Mouse (Mus musculus) midbrain, embryonic 16.5 days (tissue): Measurements from ENCODE around the gene Gpr61. TPM values are rescaled to one million over a fixed set of nuclear protein-coding genes. Genes with fewer than 3 reads are reported as not detected.

ENCODE experiments used
- ATAC-seq: fragments of 200-750 bp; cut with Nextera tagmentation; 2 replicates; pipeline ENCODE4 v1.8.0; 2017; ENCODE audit warnings: moderate TSS enrichment
- H3K27ac ChIP-seq: fragments of 300-500 bp; sonication (generic); 2 replicates; pipeline ENCODE4 v1.5.1; 2014; ENCODE audit warnings: mild to moderate bottlenecking, low read length, mixed read lengths
- H3K27me3 ChIP-seq: fragments of 300-500 bp; sonication (generic); 2 replicates; pipeline ENCODE4 v1.6.1; 2014; ENCODE audit warnings: low read depth, low read length, mixed read lengths; ENCODE audit not compliant: control insufficient read depth, insufficient read depth
- H3K36me3 ChIP-seq: fragments of 300-500 bp; sonication (generic); 2 replicates; pipeline ENCODE4 v1.6.1; 2014; ENCODE audit warnings: mild to moderate bottlenecking, low read length, moderate library complexity, mixed read lengths; ENCODE audit not compliant: control insufficient read depth, insufficient read depth
- H3K4me1 ChIP-seq: fragments of 300-500 bp; sonication (generic); 2 replicates; pipeline ENCODE4 v1.6.1; 2014; ENCODE audit warnings: mild to moderate bottlenecking, low read length, mixed read lengths; ENCODE audit not compliant: control insufficient read depth, insufficient read depth
- H3K4me2 ChIP-seq: fragments of 300-500 bp; sonication (generic); 2 replicates; pipeline ENCODE4 v1.6.1; 2014; ENCODE audit warnings: mild to moderate bottlenecking, low read length, mixed read lengths
- H3K4me3 ChIP-seq: fragments of 300-500 bp; sonication (generic); 2 replicates; pipeline ENCODE4 v1.5.1; 2014; ENCODE audit warnings: low read depth, mild to moderate bottlenecking, low read length, moderate library complexity, mixed read lengths
- H3K9ac ChIP-seq: fragments of 300-500 bp; sonication (generic); 2 replicates; pipeline ENCODE4 v1.6.1; 2014; ENCODE audit warnings: low read depth, low read length, mixed read lengths
- H3K9me3 ChIP-seq: fragments of 300-500 bp; sonication (generic); replicated peaks from 2 replicates; pipeline ENCODE4 v1.6.1; 2014; ENCODE audit warnings: mild to moderate bottlenecking, low read length, mixed read lengths; ENCODE audit not compliant: control insufficient read depth, poor library complexity, severe bottlenecking
- WGBS: fragments of 180-500 bp; shearing (Covaris S2); extraction: QIAGEN DNeasy Blood & Tissue Kit; methylation state at CpG from one replicate; pipeline ENCODE4 v1.1.7; 2014; 5-methylcytosine and 5-hydroxymethylcytosine counted together
- polyA plus RNA-seq: library from polyadenylated mRNA; unstranded; fragments of >200 nt; fragmentation: Nextera tagmentation; extraction: Ambion mirVana; gene quantifications from 2 replicates; pipeline ENCODE4 v1.2.1, GENCODE M21; 2015

Gpr61 gene
- polyA plus RNA-seq, 1 experiment from 2014 or later = 8.3 TPM

DNA sequence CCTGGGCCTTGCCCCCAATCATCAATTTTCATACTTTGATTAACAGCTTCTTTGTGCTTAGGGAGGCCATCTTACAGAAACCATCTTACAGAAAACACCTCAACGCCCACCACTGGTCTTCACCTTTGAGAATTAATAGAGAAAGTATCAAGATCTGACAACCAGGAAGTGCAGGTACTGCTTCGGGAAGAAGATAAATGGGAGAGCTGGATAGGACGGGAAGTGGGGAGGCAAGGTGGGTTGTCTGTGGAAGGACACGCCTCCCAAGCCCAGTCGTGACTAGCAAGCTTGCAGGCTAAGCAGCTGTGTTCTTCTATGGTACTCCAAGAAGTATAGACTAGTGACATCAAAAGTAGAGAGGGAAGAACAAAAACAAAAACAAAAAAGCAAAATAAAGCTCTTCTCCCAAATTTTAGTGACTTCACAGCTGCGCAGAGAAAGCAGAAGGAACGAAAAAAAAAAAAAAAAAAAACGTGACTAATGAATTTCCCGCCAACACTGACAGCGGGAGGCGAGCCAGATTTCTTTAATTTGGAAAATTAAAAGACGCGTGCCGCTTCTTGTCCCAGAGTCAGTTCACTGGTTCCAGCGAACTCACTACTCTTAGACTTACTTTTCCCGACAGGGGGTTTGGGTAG, 30.9 kb upstream of the Gpr61 start:
- H3K9ac ChIP-seq = peak overlapping the region; percentile 90
- no peaks in the 10 kb centered on the region for H3K9me3 ChIP-seq
- WGBS = 4% methylated on average over 16 of the region's 16 CpGs
- H3K36me3 ChIP-seq = peaks cover 4% of the 10 kb centered on the region
- H3K4me3 ChIP-seq = peak overlapping the region; percentile 89
- peak overlapping the region; percentile 88 for H3K4me2 ChIP-seq
- peak; percentile 44; the same call in 1 of the 2 replicates for ATAC-seq
- H3K27ac ChIP-seq = peak overlapping the region; percentile 67; the same call in 1 of the 2 replicates
- H3K27me3 ChIP-seq = no peaks in the 10 kb centered on the region; the same call in 1 of the 2 replicates
- H3K4me1 ChIP-seq = peaks cover 24% of the 10 kb centered on the region

DNA sequence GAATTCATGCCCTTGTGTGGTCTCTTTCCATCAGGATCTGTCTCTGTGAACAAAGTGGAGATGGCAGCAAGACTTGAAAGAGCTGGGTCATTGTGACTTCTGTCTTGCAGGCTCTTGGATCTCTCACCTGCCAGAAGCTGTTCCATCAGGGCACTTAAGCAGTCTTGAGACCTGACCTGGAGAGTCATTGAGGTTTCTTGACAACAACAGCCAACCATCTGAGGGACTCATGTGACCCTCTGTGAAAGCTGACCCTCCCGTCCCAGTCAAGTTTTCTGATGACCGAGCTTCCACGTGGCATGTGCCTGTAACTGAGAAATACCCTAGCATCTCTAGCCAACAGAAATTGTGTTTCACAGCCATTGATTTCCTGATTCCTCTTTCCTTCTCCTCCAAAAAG, 30.1 kb upstream of the Gpr61 start:
- ATAC-seq = no peak
- Histone ChIP-seq H3K4me1 (peaks cover 24% of the 10 kb centered on the region), H3K4me3 (no peak overlapping the region), H3K9me3 (no peaks in the 10 kb centered on the region), H3K27me3 (no peaks in the 10 kb centered on the region; the same call in 1 of the 2 replicates), H3K36me3 (peaks cover 4% of the 10 kb centered on the region), H3K4me2 (no peak overlapping the region), H3K9ac (no peak overlapping the region), H3K27ac (no peak overlapping the region)
- 80% methylated on average over 3 of the region's 3 CpGs for WGBS

DNA sequence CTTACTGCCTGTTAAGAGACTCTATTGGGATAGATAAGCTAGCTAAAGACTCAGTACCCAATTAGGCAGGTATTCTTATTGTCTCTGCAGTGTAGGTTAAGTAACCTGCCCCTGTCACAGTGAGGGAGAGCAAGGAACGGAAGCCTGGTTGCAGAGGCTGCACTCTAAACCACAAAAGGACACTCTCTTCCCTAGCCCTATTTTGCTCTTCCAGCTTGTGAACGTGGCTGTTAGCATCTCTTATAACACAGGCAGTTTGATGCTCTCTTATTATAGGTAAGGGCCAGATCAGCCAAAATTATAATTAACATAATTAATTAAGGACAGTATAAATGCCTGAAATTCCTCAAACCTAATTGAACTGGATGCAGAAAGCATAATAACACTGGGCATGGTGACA, 25.8 kb upstream of the Gpr61 start:
- Histone ChIP-seq H3K27me3 (no peaks in the 10 kb centered on the region; the same call in 1 of the 2 replicates), H3K27ac (no peak overlapping the region), H3K9ac (no peak overlapping the region), H3K4me1 (peaks cover 5% of the 10 kb centered on the region), H3K9me3 (no peaks in the 10 kb centered on the region), H3K4me3 (no peak overlapping the region), H3K36me3 (no peaks in the 10 kb centered on the region), H3K4me2 (no peak overlapping the region)
- no peak for ATAC-seq
- 49% methylated on average over 2 of the region's 2 CpGs for WGBS

DNA sequence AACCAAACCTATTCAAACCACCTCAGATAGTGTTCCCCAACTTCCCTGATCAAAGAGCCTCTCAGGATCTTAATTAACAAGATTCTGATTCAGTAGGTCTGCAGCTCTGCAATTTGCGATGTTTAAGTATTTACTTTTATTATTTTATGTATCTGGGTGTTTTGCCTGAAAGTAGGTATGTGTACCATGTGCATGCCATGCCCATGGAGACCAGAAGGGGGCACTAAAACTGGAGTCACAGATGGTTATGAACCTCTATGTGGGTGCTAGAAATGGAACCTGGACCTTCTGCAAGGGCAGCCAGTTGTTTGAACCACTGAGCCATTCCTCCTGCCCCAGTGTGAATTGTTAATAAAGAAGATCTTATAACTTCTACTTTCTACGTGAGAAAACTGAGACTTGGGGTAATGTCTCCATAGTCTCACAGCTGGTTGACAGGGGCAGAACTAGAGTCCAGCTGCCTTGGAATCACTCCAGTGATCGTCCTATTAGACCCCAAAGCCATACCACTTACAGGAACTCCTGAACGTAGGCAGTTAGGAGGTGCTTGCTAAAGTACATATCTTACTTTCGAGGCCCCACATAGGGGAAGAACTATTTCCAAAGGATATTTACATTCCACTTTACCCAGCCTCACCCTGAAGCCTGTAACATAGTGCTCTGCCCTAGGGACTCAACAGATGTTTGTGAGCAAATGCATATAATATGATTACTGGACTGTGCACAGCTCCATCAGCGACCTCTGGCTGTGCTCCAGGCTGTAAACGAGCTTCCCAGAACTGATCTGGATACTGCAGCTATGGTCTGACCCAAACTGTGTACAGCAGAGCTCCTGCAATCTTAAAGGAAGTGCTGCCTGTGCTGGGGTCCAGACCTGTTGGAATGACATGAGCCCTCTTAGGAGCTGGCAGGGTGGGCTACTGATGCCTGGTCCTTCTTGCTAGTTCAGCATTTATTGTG, 24.4 kb upstream of the Gpr61 start:
- no peak overlapping the region for H3K4me3 ChIP-seq
- H3K4me2 ChIP-seq = no peak overlapping the region
- no peaks in the 10 kb centered on the region for H3K36me3 ChIP-seq
- no peak overlapping the region for H3K27ac ChIP-seq
- peaks cover 13% of the 10 kb centered on the region for H3K4me1 ChIP-seq
- H3K9ac ChIP-seq = no peak overlapping the region
- no peaks in the 10 kb centered on the region for H3K9me3 ChIP-seq
- no peaks in the 10 kb centered on the region for H3K27me3 ChIP-seq
- WGBS = 81% methylated on average over 7 of the region's 7 CpGs
- ATAC-seq = no peak

DNA sequence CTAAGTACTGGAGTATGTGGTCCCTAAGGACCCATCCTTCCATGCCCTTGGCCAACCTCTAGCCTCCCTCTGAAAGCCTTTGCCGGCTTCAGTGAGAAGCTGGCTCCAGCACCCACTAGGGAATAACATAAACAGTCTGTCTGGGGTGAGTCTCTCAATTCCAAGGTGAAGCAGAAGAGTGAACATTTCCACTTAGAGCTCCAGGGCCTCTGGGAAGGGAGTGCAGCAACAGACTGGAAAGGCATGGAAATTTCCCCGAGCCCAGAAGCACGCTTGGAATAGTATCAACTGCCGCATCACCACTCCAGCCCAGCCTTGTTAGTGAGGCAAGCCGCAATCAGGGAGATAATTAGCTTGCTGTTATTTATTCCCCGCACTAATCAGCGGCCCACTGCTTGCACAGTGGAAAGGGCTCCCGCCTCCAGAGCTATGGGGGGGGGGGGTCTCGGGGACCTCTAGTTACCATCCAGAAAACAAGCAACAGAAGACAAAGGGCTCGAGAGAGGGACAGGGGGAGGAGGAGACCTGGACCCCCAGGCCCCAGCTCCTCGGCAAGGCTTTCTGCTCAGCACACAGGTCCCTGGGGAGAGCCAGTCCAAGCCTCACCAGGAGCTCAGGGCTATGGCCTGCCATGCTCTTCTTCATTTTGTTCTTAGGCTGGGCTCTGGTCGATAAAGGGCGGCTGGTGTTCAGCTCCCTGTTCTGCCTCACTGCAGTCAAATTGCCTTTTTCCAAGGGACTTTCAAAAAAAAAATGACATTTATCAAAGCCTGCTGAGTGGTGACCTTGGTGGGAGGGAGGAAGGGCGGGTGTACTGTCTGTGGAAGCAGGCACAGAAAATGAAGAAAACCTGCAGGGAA, 20.2 kb upstream of the Gpr61 start:
- peak overlapping the region; percentile 42 for H3K4me2 ChIP-seq
- 16% methylated on average over 12 of the region's 14 CpGs for WGBS
- H3K27ac ChIP-seq = peak overlapping the region; percentile 85
- peaks cover 13% of the 10 kb centered on the region for H3K4me1 ChIP-seq
- peak; percentile 84 for ATAC-seq
- H3K27me3 ChIP-seq = no peaks in the 10 kb centered on the region
- no peaks in the 10 kb centered on the region for H3K9me3 ChIP-seq
- H3K4me3 ChIP-seq = no peak overlapping the region
- no peaks in the 10 kb centered on the region for H3K36me3 ChIP-seq
- H3K9ac ChIP-seq = peak overlapping the region; percentile 49; the same call in 1 of the 2 replicates

DNA sequence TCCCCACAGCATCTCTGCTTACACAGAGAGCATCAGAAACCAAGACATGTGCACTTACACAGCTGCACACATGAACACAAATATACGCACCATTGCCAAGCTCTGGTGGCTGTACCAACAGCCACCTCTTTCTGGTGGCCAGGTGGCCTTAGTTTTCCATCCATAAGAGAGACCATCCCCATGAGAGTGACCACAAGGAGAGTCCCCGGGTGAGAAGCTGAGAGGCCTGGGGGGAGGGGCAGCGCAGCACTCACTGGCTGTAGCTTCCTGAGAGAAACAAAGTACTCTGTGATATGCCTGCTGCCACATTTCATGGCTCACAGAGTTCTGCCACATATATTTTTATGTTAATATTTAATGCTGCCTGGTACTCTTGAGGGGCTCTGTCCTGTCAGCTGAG, 14.5 kb upstream of the Gpr61 start:
- WGBS = 50% methylated on average over 3 of the region's 3 CpGs
- peaks cover 16% of the 10 kb centered on the region for H3K4me1 ChIP-seq
- no peak for ATAC-seq
- no peaks in the 10 kb centered on the region for H3K36me3 ChIP-seq
- H3K27me3 ChIP-seq = no peaks in the 10 kb centered on the region
- no peak overlapping the region for H3K4me3 ChIP-seq
- H3K9ac ChIP-seq = no peak overlapping the region
- H3K4me2 ChIP-seq = no peak overlapping the region
- no peak overlapping the region for H3K27ac ChIP-seq
- no peaks in the 10 kb centered on the region for H3K9me3 ChIP-seq

DNA sequence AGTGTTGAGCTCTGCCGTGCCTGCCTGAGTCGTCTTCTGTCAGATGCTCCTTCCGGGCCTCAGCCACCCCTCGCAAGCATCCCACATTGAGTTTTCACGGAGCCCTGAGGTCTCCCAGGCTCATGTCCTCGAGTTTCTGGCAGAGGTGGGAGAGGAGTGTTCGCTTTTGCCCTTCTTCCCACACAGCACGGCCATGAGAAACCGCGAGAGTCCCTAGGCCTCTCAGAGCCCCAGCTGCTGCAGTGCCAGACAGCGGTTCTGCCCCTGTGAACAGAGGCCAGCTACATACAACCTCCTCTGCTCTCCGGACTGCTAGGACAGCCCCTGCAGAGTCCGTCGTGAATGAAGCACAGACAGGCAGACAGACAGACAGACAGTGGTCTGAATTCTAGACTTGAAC, 12.8 kb upstream of the Gpr61 start:
- no peaks in the 10 kb centered on the region for H3K9me3 ChIP-seq
- 38% methylated on average over 14 of the region's 14 CpGs for WGBS
- no peak overlapping the region; the same call in 1 of the 2 replicates for H3K9ac ChIP-seq
- no peaks in the 10 kb centered on the region for H3K27me3 ChIP-seq
- no peaks in the 10 kb centered on the region for H3K36me3 ChIP-seq
- ATAC-seq = no peak
- H3K27ac ChIP-seq = no peak overlapping the region
- H3K4me1 ChIP-seq = peaks cover 16% of the 10 kb centered on the region
- no peak overlapping the region for H3K4me2 ChIP-seq
- no peak overlapping the region for H3K4me3 ChIP-seq

DNA sequence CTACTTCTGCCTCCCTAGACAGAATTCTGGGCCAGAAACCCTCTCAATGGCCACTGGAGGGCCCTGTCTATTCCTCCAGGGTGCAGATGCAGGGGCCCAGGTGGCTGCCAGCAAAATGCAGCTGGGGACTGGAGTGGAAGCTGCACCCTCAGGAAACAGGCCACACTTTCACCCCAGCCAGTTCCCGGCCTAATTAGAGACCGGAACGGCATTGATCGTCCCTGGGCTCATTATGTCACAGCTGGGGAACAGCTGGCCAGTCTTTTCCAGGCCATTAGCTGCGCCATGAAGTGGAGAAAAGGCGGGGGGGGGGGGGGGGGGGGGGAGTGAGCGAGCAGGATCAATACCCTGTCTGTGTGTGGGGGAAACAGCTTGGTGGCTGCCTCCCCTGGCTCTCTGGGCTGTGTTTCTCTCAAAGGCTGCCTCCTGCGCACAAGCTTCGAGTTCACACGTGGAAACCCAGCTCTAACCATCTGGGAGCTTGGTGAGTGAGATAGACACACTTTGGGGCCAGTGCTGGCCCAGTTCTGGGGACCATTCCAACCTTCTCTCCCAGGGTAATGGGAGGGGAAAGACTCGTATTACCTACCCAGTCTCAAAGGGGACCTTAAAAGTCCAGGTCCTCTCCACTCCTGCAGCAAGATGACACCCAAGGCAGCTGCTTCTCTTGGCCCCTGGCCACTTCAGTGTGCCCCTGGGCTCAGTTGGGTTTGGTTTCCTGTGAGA, 12.0 kb upstream of the Gpr61 start:
- H3K4me1 ChIP-seq = peaks cover 16% of the 10 kb centered on the region
- no peaks in the 10 kb centered on the region for H3K9me3 ChIP-seq
- no peak overlapping the region for H3K27ac ChIP-seq
- WGBS = 5% methylated on average over 9 of the region's 11 CpGs
- no peak overlapping the region for H3K4me2 ChIP-seq
- 0 out of 2 replicates have a peak, but pooled peaks have one; percentile 19 for ATAC-seq
- H3K4me3 ChIP-seq = no peak overlapping the region
- no peak overlapping the region for H3K9ac ChIP-seq
- H3K36me3 ChIP-seq = no peaks in the 10 kb centered on the region
- H3K27me3 ChIP-seq = no peaks in the 10 kb centered on the region
